Mouse (Mus musculus): ENCODE results near the gene Gm49369.
"Not testable (repeated sequence)": the region's sequence is repeated elsewhere in the genome, so short reads cannot be mapped to it uniquely, and the experiment has no call there.

DNA sequence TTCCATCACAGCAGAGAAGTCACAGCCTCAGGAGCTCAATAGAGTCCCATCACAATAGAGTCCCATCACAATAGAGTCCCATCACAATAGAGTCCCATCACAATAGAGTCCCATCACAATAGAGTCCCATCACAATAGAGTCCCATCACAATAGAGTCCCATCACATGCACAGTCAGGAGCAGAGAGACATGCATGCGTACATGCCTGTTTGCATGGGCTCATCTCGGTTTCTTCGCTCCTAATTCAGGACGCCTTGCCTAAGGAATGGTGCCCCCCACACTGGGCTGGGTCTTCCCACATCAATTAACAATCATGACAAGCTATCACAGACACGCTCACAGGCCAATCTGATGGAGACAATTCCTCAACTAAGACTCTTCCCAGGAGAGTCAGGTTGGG is 22.7 kb upstream of the Gm49369 start:
- not testable (repeated sequence) for TF ChIP-seq MYOG (IDR thresholded peaks at IDR 0.05; ENCODE audit: control insufficient read depth in 1 of 3, insufficient read depth in 1 of 3, insufficient read length in 2 of 3, low read depth in 2 of 3); POLR2A (IDR thresholded peaks at IDR 0.05; ENCODE audit: insufficient read length, low read depth); MAX (IDR thresholded peaks at IDR 0.05; ENCODE audit: low read depth); CEBPB (IDR thresholded peaks at IDR 0.05; ENCODE audit: insufficient read depth, poor library complexity, severe bottlenecking); USF1 (IDR thresholded peaks at IDR 0.05; ENCODE audit: low read depth); TCF3 (IDR thresholded peaks at IDR 0.05; ENCODE audit: insufficient read length, low read depth); E2F4 (IDR thresholded peaks at IDR 0.05; ENCODE audit: insufficient read depth); POLR2AphosphoS2 (IDR thresholded peaks at IDR 0.05; ENCODE audit: insufficient read length, low read depth)

Measured in myocyte (in vitro differentiated cells).